Mouse (Mus musculus): ENCODE data around the gene Igflr1. TPM values are rescaled to one million over a fixed set of nuclear protein-coding genes. Genes with fewer than 3 reads are reported as not detected.
A peak's percentile ranks its signal among the peaks of the same experiment; 100 is the strongest.

The Igflr1 gene
- polyA plus RNA-seq, 1 experiment from 2014 or later: 3.6 TPM

DNA sequence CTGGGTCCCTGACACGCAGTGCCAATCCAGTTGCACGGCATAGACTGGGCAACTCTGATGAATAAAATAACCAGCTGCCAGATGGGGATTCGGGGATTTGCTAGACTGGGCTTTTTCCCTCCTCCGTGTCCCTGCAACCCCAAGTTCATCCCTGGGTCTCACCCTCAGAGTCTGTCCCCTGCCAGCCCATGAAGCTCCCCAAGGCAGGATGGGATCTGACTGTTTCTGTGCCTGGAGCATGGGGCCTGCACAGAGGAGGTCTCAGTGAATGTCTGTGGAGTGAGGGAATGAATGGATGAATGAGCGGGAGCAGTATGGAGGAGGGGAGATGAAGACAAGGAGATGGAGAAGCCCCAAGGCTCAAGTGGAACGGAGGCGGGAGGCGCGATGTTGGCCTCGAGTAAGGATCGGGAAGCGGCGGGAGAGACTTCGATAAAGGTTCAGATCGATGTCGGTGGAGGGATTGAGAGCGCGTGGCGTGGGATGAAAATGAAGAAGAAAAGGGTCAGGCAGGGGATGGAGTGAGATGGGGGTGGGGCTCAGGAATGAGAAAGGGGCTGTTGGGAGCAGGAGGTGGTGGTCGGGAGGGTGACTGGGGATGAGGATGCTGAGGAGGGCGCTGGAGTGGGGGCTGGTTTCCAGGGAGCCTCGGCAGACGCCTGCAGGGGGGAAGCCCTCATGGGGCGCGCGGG is 31.1 kb upstream of the Igflr1 start:
- Histone ChIP-seq H3K4me1 (peaks cover 38% of the 10 kb centered on the region), H3K4me3 (peak overlapping the region; percentile 81), H3K27me3 (replicated peaks) (peaks cover 12% of the 10 kb centered on the region; the same call in 1 of the 2 replicates), H3K9ac (peak overlapping the region; percentile 86), H3K9me3 (no peaks in the 10 kb centered on the region), H3K27ac (replicated peaks) (no peak overlapping the region), H3K36me3 (peaks cover 46% of the 10 kb centered on the region), H3K4me2 (peak overlapping the region; percentile 75)
- WGBS: 10% methylated on average over 25 of the region's 26 CpGs
- no peak for ATAC-seq (ENCODE audit: extremely low read depth, insufficient number of reproducible peaks, low FRiP score, low TSS enrichment)

DNA sequence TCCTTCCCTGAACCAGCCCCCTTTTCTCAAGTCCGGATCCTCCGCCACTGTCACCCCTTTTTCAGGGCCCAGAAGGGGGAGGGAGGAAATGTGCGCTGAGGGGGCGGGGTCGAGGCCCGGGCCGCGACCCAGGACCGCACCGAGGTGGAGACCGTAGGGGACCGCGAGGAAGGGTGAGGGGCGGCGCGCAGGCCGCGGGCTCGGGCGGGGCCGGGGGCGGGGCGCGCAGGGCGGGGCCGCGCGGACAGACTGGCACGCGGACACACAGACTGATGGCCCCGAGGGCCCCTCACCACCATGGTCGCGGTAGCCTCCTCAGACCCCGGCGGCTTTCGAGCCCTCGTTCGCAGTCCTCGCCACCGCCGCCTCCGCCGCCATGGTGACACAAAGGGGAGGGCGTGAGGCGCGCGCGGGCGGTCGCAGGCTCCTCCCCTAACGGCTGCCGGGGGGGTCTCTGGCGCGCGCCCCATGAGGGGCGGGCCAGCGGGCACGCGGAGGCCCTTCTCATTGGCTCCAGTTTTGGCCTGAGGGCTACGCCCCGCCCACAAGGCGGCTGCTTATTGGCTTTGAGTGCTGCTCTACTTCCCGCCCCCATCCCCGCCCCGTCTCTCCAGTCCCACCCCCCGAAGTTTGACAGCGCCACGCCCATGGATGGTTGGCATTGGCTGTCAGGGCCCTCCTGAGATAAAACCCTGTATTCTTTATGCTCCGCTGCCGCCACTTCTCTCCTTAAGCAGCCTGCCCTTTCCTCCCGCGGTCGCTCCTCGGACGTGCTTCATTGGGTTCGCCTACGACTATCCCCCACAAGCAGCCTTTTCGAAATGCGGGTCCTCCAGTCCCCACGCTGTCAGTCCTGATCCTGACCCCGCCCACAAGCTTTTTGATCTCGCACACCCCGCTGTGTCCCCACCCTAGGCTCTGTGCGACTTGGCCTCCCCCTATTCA is 30.3 kb upstream of the Igflr1 start, which contains the start of gene Arhgap33:
Gene Arhgap33, minus strand, starts transcription at position 428 of the 945 bp plus-strand sequence.
- peak within 1 kb of the TSS; percentile 75 for H3K4me2 ChIP-seq
- peak within 1 kb of the TSS; percentile 86 for H3K9ac ChIP-seq
- peak within 1 kb of the TSS; percentile 32 for H3K27ac ChIP-seq (replicated peaks)
- peaks cover 9% of the 10 kb centered on the region; the same call in 1 of the 2 replicates for H3K27me3 ChIP-seq (replicated peaks)
- peaks cover 46% of the 10 kb centered on the region for H3K36me3 ChIP-seq
- ATAC-seq (ENCODE audit: extremely low read depth, insufficient number of reproducible peaks, low FRiP score, low TSS enrichment): peak; percentile 96
- peak within 1 kb of the TSS; percentile 81 for H3K4me3 ChIP-seq
- H3K4me1 ChIP-seq: peaks cover 38% of the 10 kb centered on the region
- no peaks in the 10 kb centered on the region for H3K9me3 ChIP-seq
- WGBS: under 1% methylated on average over 73 of the region's 84 CpGs

DNA sequence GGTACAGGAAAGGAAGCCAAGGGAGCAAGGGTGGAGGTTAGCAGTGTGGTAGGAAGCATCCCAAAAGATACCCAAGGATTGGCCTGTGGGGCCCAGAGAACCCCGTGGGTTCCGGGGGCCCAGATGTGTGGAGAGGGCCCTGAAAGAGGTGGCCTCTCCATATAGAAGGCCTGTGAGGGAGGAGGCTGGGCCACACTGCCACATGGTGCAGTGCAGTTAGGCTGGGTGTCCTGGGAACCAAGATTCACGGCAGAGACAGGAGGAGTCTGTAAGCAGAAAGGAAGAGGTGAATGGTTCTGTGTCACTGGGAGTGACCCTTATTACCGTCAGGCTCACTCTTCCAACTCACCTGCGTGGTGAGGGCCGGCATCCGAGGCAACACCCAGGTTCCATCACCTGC is 24.7 kb upstream of the Igflr1 start:
- ATAC-seq (ENCODE audit: extremely low read depth, insufficient number of reproducible peaks, low FRiP score, low TSS enrichment): no peak; the same call in 1 of the 2 replicates
- no peak overlapping the region for H3K4me2 ChIP-seq
- H3K27me3 ChIP-seq (replicated peaks): no peaks in the 10 kb centered on the region
- H3K36me3 ChIP-seq: peaks cover 62% of the 10 kb centered on the region
- H3K9me3 ChIP-seq: no peaks in the 10 kb centered on the region
- H3K27ac ChIP-seq (replicated peaks): no peak overlapping the region
- H3K9ac ChIP-seq: no peak overlapping the region
- 78% methylated on average over 7 of the region's 7 CpGs for WGBS
- no peak overlapping the region for H3K4me3 ChIP-seq
- peaks cover 3% of the 10 kb centered on the region for H3K4me1 ChIP-seq

DNA sequence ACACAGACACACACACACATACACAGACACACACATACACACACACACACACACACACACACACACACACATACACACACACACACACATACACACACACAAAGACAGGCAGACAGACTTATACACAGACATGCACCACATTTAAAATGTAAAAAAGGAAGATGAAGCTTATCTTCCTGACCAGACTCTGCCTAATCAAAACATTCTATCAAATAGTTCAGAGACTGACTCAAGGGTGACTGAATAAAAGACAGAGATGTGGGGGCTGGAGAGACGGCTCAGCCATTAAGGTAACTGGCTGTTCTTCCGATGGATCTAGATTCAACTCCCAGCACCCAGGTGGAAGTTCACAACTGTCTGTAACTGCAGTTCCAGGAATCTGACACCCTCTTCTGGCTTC is 20.9 kb upstream of the Igflr1 start:
- WGBS: 84% methylated on average over 2 of the region's 2 CpGs
- ATAC-seq (ENCODE audit: extremely low read depth, insufficient number of reproducible peaks, low FRiP score, low TSS enrichment): no peak
- H3K4me1 ChIP-seq: no peaks in the 10 kb centered on the region
- no peak overlapping the region for H3K4me3 ChIP-seq
- no peaks in the 10 kb centered on the region for H3K9me3 ChIP-seq
- H3K27me3 ChIP-seq (replicated peaks): no peaks in the 10 kb centered on the region
- no peak overlapping the region for H3K9ac ChIP-seq
- no peak overlapping the region for H3K4me2 ChIP-seq
- H3K27ac ChIP-seq (replicated peaks): no peak overlapping the region
- peaks cover 83% of the 10 kb centered on the region for H3K36me3 ChIP-seq

DNA sequence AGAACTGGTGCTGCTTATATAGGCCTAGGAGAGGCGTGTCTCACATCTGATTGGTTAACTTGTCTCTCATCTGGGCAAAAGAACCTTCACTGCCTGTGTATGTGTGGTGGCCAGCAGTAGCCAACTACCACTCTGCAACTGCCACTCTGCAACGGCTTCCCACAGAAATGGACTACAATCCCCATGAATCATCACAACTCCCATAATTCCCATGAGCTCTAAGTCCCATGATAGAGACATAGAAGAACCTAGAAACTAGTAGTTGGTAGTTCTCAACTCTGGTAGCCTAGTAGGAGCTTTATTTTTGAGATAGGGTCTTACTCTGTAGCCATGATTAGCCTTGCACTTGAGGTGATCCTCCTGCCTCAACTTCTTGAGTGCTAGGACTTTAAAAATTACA is 15.3 kb upstream of the Igflr1 start:
- H3K4me2 ChIP-seq: no peak overlapping the region
- peaks cover 53% of the 10 kb centered on the region for H3K36me3 ChIP-seq
- 63% methylated on average over 2 of the region's 2 CpGs for WGBS
- H3K27ac ChIP-seq (replicated peaks): no peak overlapping the region
- H3K27me3 ChIP-seq (replicated peaks): no peaks in the 10 kb centered on the region
- H3K9me3 ChIP-seq: no peaks in the 10 kb centered on the region
- H3K4me3 ChIP-seq: no peak overlapping the region
- no peak for ATAC-seq (ENCODE audit: extremely low read depth, insufficient number of reproducible peaks, low FRiP score, low TSS enrichment)
- H3K9ac ChIP-seq: no peak overlapping the region
- peaks cover 20% of the 10 kb centered on the region for H3K4me1 ChIP-seq

DNA sequence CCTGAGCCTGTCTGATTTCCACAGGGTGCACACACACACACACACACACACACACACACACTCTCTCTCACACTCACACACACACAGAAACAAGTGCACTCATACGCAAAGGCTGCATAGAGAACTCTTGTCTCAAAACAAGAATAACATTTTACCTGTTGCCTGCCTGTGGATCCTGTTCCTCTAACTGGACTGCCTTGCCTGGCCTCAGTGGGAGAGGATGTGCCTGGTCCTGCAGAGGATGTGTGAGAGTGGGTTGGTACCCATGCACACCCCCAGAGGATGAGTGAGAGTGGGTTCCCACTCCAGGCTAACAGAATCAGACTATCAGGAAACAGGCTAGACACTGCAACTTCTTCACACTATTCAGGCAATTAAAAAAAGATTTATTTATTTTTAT is 14.6 kb upstream of the Igflr1 start:
- Histone ChIP-seq H3K27me3 (replicated peaks) (no peaks in the 10 kb centered on the region), H3K27ac (replicated peaks) (no peak overlapping the region), H3K36me3 (peaks cover 55% of the 10 kb centered on the region), H3K9me3 (no peaks in the 10 kb centered on the region), H3K9ac (no peak overlapping the region), H3K4me3 (no peak overlapping the region), H3K4me1 (peaks cover 20% of the 10 kb centered on the region), H3K4me2 (no peak overlapping the region)
- WGBS: 89% methylated on average over 1 of the region's 1 CpGs
- no peak for ATAC-seq (ENCODE audit: extremely low read depth, insufficient number of reproducible peaks, low FRiP score, low TSS enrichment)

DNA sequence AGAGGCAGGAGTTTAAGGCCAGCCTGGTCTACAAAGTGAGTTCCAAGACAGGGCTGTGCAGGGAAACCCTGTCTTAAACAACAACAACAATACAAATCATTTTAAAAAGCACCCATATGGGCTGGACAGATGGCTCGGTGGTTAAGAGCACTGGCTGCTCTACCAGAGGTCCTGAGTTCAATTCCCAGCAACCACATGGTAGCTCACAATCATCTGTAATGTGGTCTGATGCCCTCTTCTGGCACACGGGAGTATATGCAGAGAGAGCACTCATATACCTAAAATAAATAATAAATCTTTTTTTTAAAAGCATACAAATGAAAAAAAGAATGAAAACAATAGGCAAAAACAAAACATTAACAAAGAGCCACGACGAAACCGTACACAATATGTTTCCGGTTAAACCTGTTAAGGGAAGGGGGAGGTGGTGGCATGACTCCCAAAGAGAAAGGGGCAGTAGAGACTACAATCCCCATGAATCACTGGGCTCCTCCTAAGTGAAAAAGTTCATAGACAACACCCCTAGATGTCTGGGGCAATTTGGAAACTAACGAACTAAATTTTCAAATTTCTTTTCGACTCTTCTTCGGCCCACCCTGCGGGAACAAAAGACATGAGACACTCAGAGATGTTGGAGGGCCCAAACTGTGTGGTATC is 13.7 kb upstream of the Igflr1 start:
- Histone ChIP-seq H3K9ac (peak overlapping the region; percentile 87), H3K4me1 (peaks cover 20% of the 10 kb centered on the region), H3K4me2 (peak overlapping the region; percentile 80), H3K36me3 (peaks cover 56% of the 10 kb centered on the region), H3K27me3 (replicated peaks) (no peaks in the 10 kb centered on the region), H3K27ac (replicated peaks) (peak overlapping the region; percentile 96), H3K4me3 (peak overlapping the region; percentile 79), H3K9me3 (no peaks in the 10 kb centered on the region)
- 2% methylated on average over 10 of the region's 10 CpGs for WGBS
- peak; percentile 22; the same call in 1 of the 2 replicates for ATAC-seq (ENCODE audit: extremely low read depth, insufficient number of reproducible peaks, low FRiP score, low TSS enrichment)

DNA sequence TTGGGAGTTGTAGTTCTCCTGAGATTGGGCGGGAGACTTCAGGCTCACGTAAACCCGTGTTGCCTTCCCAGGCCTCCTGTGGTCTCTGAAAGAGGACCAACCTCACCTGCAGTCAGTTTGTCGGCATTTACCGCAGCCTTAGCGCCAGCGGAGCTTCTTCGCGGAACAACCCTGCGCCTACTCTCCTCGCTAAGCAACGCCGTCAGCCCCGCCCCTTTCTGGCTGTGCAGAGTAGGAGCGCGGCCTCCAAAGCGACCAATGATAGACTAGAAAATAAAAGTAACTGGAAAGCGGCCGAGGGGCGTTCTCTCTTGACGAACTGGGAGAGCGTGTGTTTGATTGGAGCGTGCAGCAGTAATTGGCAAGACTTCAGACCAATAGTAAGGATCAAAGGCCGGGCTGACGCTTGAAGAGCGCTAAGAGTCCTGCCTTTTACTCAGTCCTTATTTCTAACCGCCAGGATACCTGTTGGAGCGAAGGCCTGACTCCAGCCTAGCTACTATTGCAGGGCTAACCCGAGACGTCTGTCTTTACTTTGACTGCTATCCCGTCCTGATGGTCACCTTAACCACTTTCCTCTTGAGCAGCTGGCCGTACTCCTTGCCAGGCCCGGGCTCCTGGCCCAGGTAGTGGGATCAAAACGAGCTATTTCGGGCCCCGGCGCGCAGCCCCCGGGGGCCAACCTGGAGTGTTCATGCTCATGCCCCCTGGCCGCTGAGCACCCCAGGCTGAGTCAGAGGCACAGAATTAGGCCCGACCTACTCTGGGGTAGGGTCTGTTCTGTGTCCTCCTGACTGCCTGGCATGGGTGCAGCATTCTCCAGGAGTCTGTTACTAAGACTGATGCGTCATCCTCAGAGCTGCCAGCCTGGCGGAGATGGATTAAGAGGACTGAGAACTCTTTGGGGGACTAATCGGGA is 12.9 kb upstream of the Igflr1 start, which contains the start of the genes Hspb6 and Proser3:
Gene Hspb6, plus strand, starts transcription at position 77 of the 919 bp plus-strand sequence.
Gene Proser3, minus strand, starts transcription at position 198 of the 919 bp plus-strand sequence.
- WGBS: under 1% methylated on average over 44 of the region's 44 CpGs
- Histone ChIP-seq H3K4me1 (peaks cover 20% of the 10 kb centered on the region), H3K27ac (replicated peaks) (peak within 1 kb of the TSS; percentile 96), H3K4me2 (peak within 1 kb of the TSS; percentile 80), H3K9me3 (no peaks in the 10 kb centered on the region), H3K9ac (peak within 1 kb of the TSS; percentile 90), H3K27me3 (replicated peaks) (no peaks in the 10 kb centered on the region), H3K36me3 (peaks cover 57% of the 10 kb centered on the region), H3K4me3 (peak within 1 kb of the TSS; percentile 79)
- peak; percentile 89 for ATAC-seq (ENCODE audit: extremely low read depth, insufficient number of reproducible peaks, low FRiP score, low TSS enrichment)

DNA sequence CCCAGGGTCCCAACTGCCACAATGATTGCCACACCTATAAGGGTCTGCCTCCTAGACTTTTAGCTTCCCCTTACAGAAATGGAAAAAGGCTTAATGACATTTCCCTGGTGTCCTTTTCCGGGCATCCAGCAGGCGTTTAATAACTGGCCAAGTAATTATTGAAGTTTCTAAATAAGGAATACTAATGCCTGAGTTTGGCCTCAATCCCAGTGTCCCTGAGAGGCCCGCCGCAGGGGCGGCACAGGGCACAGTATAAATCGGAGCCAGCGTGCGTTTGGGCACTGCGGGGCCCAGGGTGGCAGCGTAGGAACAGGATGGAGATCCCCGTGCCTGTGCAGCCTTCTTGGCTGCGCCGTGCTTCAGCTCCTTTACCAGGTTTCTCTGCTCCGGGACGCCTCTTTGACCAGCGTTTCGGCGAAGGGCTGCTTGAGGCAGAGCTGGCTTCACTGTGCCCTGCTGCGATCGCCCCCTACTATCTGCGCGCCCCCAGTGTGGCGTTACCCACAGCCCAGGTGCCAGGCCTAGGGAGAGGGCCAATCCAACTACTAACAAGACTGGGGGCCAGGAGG is 12.1 kb upstream of the Igflr1 start:
- Histone ChIP-seq H3K27ac (replicated peaks) (peak overlapping the region; percentile 96), H3K36me3 (peaks cover 55% of the 10 kb centered on the region), H3K4me3 (peak overlapping the region; percentile 79), H3K4me2 (peak overlapping the region; percentile 80), H3K27me3 (replicated peaks) (no peaks in the 10 kb centered on the region), H3K9ac (peak overlapping the region; percentile 90), H3K9me3 (no peaks in the 10 kb centered on the region), H3K4me1 (peaks cover 25% of the 10 kb centered on the region)
- 3% methylated on average over 23 of the region's 23 CpGs for WGBS
- no peak for ATAC-seq (ENCODE audit: extremely low read depth, insufficient number of reproducible peaks, low FRiP score, low TSS enrichment)
